Mouse (Mus musculus) kidney, adult 2 months (tissue): ENCODE measurements at regions not wholly inside any gene's neighbourhood (a gene's known extent, or its start where the extent isn't known, plus 50 kb on each side); places are given as distances from the start of the nearest gene placed in this dataset.

Source experiments
- CTCF ChIP-seq: fragments of 200-500 bp; conservative IDR thresholded peaks from 2 replicates; pipeline ENCODE4 v1.5.1; 2011; ENCODE audit warnings: low read depth, mild to moderate bottlenecking, control low read depth, low read length, moderate library complexity, mixed read lengths; ENCODE audit not compliant: insufficient read depth, insufficient read length
- POLR2A ChIP-seq: fragments of 200-500 bp; IDR thresholded peaks from one replicate; pipeline ENCODE4 v1.6.1; 2011; ENCODE audit warnings: low read depth, low read length, control low read depth

GRCm38 (mm10) chr2:116289886-116290285 is 224.2 kb upstream of the Meis2 start:
- TF ChIP-seq POLR2A (no peak), CTCF (no peak)
